Mouse (Mus musculus): ENCODE results near the gene Rbm6. TPM values are rescaled to one million over a fixed set of nuclear protein-coding genes. Genes with fewer than 3 reads are reported as not detected.

The Rbm6 gene
- 70.3 and 70.8 TPM in 2 replicates for polyA plus RNA-seq (2012; rRNA removed)

GRCm38 (mm10) chr9:107873137-107873536, at the start of gene Rbm6:
Rbm6 (minus strand) TSS chr9:107873237.
- DNase-seq (ENCODE audit: extremely low spot score in 1 of 2, low spot score in 1 of 2), result no peak

DNA sequence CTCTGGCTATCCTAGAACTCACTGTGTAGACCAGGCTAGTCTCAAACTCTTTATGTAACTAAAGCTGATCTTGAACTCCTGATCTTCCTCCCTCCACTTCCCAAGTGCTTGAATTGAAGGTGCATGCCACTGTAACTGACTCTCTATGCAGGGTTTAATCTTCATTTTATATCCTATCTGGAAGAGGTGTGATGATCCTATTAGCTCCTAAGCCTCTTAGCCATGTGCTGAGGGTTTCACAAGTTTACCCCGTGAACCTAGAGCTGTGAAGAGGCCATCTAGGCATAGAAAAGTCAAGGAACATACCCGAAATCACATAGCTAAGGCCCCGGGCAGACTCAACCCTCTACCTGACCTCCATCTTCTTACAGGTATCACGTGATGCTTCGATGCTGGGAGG, 46.4 kb upstream of the Rbm6 start:
- no peak for DNase-seq (ENCODE audit: extremely low spot score in 1 of 2, low spot score in 1 of 2)

GRCm38 (mm10) chr9:107918884-107919283, 45.8 kb upstream of the Rbm6 start:
- peak in 1 of 2 experiments; percentile 50 for DNase-seq (ENCODE audit: extremely low spot score in 1 of 2, low spot score in 1 of 2)

DNA sequence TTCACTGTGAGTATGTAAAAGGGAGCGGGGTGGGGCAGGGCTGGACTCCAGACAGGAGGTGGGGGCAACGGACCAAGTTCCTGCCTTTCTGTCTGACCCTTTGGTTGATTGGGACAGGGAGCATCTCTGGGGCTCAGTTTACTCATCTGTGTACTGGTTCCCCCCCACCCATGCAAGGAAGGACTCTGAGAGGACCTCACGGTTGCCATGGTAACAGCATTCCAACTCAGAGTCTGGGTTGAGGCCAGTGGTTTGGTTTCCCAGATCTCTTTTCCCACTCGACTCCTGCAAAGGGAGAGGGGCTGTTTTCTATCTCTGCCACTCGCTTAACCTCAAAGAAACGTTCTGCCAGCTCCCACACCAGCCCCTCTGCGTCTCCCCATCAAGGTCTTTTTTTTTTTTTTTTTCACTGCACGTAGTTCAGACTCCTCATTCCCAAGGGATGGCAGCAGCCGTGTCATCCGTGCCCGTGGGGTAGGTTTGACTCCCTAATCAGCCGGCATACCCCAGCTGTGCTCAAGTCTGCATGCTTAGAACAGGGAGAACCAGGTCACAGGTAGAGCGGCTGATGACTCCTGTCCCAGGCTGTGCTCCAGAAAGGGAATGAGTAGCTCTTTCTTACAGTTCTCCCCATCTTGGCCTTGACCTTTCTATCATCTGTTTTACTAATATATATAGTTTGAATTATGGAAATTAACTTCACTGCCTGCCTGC, 45.0 kb upstream of the Rbm6 start:
- DNase-seq (ENCODE audit: extremely low spot score in 1 of 2, low spot score in 1 of 2), result peak in 1 of 2 experiments; percentile 68

- DNase-seq (ENCODE audit: extremely low spot score in 1 of 2, low spot score in 1 of 2), result no peak
Measured at GRCm38 (mm10) chr9:107914764-107915420, 41.9 kb upstream of the Rbm6 start.

GRCm38 (mm10) chr9:107910025-107910769, 37.2 kb upstream of the Rbm6 start:
- no peak for DNase-seq (ENCODE audit: extremely low spot score in 1 of 2, low spot score in 1 of 2)

DNA sequence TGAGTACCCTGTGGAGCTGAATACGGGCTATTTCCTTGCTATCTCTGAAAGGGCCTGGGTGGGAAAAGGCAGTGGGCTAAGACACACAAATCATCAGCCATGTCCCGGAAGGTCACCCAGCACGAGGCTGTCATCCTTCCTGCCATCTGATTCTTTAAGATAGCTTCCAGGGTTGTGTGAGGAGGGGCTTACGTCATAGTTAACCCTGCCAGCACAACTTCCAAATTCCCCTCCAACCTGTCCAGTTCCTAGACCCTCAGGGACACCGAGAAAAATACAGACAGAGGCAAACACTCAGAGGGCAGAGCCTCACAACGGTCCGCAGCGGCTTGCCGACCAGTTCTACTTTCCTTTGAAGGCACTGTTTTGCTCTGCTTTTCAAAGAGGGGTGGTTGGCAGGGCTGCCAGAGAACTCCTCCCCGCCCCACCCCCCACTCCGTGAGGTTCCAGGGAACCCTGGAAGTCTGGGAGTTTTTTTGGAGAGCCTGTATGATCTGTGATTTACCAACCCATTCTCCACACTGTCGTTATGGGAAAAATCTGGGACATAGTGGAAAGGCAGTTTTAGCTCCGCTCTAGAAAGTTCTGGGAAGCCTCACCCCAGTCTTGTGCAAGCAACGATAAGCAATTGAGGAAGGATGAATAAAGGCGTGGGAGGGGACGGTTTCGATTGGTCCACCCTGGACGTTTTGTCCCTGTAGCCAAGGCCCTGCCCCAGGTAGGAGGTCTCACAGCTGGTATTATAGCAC, 35.5 kb upstream of the Rbm6 start:
- no peak for DNase-seq (ENCODE audit: extremely low spot score in 1 of 2, low spot score in 1 of 2)

- no peak for DNase-seq (ENCODE audit: extremely low spot score in 1 of 2, low spot score in 1 of 2)
Measured at GRCm38 (mm10) chr9:107907801-107908120, 34.7 kb upstream of the Rbm6 start.

DNA sequence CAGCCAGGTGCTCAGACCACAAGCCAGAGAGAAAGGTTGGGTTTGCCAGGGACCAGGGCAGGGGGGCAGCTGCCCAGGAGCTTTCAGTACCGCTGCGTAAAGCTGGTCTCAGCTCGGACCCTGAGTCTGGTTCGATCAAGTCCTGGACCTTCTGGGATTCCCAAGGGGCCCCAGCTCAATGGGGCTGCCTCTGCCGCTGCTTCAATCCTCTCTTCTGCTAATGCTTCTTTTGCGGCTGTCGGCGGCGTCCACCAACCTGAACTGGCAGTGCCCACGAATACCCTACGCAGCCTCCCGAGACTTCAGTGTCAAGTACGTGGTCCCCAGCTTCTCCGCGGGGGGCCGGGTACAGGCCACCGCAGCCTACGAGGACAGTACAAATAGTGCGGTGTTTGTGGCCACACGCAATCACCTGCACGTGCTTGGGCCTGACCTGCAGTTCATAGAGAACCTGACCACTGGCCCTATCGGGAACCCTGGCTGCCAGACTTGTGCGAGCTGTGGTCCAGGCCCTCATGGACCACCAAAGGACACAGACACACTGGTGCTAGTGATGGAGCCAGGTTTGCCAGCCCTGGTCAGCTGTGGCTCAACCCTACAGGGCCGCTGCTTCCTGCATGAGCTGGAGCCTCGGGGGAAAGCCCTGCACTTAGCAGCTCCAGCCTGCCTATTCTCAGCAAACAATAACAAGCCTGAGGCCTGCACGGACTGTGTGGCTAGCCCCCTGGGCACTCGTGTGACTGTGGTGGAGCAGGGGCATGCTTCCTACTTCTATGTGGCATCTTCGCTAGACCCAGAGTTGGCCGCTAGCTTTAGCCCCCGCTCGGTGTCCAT, 34.1 kb upstream of the Rbm6 start:
- DNase-seq (ENCODE audit: extremely low spot score in 1 of 2, low spot score in 1 of 2), result no peak

DNA sequence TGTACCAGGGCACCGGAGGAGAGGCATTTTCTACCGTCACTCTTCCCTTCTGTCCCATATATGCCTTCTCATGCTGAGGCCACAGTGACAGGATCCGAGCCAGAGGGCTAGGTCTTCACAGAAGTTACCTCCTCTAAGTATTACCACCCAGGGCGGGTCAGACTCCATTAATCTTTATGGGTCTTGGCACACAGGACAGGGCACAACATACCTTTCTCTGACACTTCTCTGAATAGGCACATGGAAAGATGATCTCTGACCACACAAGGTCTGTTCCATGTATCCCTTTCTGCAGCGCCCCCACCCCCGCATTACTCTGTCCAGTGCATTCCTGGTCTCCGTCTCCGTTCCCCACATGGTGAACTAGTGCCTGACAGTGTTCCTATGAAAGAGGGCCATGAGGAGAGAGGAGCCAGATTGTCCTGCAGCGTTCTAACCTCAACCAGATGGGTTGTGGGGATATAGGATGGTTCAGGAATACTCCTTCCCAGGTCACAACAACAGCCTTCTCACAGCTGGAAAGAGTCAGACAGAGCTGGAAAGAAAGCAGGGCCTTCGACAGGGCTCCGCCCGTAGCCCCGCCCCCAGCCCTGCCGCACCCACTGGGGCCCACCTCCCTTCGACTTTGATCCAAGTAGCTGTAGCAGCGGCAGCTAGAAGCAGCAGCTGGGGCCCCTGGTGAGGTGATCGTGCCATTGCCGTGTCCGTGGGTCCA, 33.4 kb upstream of the Rbm6 start, which contains the start of gene Mst1r:
Mst1r (plus strand) TSS at position 622 of the 715 bp plus-strand sequence.
- DNase-seq (ENCODE audit: extremely low spot score in 1 of 2, low spot score in 1 of 2), result no peak

GRCm38 (mm10) chr9:107904726-107905125, 31.7 kb upstream of the Rbm6 start:
- DNase-seq (ENCODE audit: extremely low spot score in 1 of 2, low spot score in 1 of 2), result peak; percentile 75 to 96

- DNase-seq (ENCODE audit: extremely low spot score in 1 of 2, low spot score in 1 of 2), result no peak
Measured at GRCm38 (mm10) chr9:107901627-107901914, 28.5 kb upstream of the Rbm6 start.

DNA sequence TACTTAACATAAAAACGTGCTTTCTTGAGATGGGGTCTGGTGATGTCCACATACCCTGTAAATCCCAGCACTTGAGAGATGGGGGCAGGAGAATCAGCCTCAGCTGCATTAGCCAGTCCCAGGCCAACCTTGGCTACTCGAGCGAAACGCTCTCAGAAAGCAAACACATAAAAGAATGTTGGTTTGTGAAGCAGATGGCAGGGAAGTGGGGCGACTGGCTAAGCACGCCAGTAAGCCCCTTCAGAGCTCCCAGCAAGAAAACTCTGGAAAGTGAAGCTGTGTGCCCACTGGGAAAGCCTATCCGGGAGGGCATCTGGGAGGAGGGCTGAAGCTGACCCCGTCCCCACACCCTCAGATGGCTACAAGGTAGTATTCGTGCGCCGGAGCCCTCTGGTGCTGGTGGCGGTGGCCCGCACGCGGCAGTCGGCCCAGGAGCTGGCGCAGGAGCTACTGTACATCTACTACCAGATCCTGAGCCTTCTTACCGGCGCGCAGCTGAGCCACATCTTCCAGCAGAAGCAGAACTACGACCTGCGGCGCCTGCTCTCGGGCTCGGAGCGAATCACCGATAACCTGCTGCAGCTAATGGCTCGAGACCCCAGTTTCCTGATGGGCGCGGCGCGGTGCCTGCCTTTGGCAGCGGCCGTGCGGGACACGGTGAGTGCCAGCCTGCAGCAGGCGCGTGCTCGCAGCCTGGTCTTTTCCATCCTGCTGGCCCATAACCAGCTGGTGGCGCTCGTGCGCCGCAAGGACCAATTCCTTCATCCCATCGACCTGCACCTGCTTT, 28.0 kb upstream of the Rbm6 start:
- peak; percentile 76 to 89 for DNase-seq (ENCODE audit: extremely low spot score in 1 of 2, low spot score in 1 of 2)

GRCm38 (mm10) chr9:107899855-107900254, 26.8 kb upstream of the Rbm6 start:
- DNase-seq (ENCODE audit: extremely low spot score in 1 of 2, low spot score in 1 of 2), result no peak

DNA sequence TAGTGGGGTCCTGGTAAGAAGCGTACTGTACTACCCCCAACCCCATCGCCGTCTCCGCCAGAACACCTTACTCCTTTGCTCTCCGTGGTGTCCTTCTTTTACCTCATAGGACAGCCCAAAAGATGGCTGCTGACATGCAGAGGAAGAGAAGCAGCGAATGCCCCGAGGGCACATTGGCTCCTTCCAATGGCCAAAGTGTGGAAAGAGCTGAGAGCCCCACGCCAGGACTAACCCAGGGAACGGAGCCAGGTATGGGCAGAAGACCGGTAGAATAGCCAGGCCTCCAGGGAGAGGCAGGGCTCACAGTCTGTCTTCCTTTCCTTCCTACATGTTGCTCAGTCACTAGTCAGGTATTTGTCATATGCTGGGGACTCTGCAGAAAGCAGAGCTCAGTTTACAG, 25.5 kb upstream of the Rbm6 start:
- no peak for DNase-seq (ENCODE audit: extremely low spot score in 1 of 2, low spot score in 1 of 2)

DNA sequence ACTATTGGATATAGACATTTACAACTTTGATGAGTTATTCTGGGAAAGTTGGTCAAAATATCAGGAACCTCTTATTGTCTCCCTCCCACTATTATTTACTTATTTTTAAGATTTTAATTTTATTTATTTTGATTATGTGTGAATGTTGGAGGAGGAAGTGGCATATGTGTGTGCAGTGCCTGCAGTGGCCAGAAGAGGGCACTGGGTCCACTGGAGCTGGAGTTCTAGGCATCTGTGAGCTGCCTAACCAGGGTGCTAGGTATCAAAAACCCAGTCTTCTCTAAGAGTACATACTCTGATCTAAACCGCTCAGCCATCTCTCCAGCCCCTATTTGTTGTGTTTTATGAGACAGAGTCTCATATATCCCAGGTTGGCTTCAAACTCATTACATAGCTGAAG, 18.0 kb upstream of the Rbm6 start:
- DNase-seq (ENCODE audit: extremely low spot score in 1 of 2, low spot score in 1 of 2), result no peak

DNA sequence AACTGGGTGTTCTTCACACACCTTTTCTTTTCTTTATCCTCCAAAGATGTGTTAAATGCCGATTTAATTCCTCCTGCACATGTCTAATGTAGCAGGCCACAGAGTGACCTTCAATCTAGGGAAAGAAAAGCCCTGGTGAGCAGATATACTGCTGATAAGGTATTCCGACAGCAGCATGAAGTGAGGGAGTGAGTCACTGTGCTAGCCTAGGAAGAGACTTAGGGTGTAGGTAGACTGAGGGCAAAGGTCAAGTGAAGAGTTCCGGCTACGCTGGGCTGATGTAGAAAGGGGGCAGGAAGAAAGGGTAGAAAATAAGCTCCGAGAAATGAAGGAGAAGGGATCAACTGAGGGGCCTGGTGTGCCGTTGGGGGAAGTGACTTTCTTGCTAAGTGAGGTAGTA, 17.2 kb upstream of the Rbm6 start:
- no peak for DNase-seq (ENCODE audit: extremely low spot score in 1 of 2, low spot score in 1 of 2)

DNA sequence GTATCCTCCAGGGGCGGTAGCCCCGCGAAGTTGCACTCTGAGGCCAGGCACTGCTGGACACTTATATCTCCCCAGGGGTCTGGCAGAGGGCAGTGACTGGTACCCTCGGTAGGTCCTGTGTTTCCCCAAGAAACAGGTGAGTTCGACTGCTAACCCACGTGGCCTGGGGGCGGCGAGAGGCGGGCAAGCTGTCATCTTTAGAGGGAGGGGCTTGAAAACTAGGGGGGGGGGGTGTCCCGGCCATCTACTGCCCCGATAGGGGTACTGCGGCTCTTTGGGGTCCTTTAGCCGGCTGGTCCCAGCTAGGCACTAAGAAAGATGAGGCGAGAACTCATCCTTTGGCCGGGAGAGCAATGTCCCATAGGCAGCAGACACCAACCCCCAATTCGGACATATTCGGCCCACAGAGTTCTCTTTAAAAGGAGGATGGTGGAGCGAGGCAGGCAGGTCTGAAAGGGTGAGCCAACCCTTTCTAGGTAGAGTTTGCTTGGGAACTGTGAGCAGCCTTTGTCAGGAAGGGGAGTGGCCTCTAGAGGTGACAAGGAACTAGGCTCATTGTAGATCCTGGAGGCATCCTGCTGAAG, 15.3 kb upstream of the Rbm6 start:
- peak in 1 of 2 experiments; percentile 28 for DNase-seq (ENCODE audit: extremely low spot score in 1 of 2, low spot score in 1 of 2)
